Mouse (Mus musculus): ENCODE data around the gene Foxd1.
A peak's percentile ranks its signal among the peaks of the same experiment; 100 is the strongest.

Gene Foxd1

GRCm38 (mm10) chr13:98354090-98354801 lies at the start of gene Foxd1:
TSS of gene Foxd1 (plus strand) at chr13:98354242.
- DNase-seq (ENCODE audit: low spot score): no peak

GRCm38 (mm10) chr13:98305257-98305656 lies 48.8 kb upstream of the Foxd1 start:
- no peak for DNase-seq (ENCODE audit: low spot score)

GRCm38 (mm10) chr13:98306393-98306792 lies 47.6 kb upstream of the Foxd1 start:
- no peak for DNase-seq (ENCODE audit: low spot score)

GRCm38 (mm10) chr13:98306852-98307475 lies 47.1 kb upstream of the Foxd1 start:
- no peak for DNase-seq (ENCODE audit: low spot score)

- no peak for DNase-seq (ENCODE audit: low spot score)
Observed at GRCm38 (mm10) chr13:98308004-98308403, 46.0 kb upstream of the Foxd1 start.

GRCm38 (mm10) chr13:98308724-98309123 lies 45.3 kb upstream of the Foxd1 start:
- no peak for DNase-seq (ENCODE audit: low spot score)

GRCm38 (mm10) chr13:98311597-98311996 lies 42.4 kb upstream of the Foxd1 start:
- DNase-seq (ENCODE audit: low spot score): no peak

- DNase-seq (ENCODE audit: low spot score): no peak
Observed at GRCm38 (mm10) chr13:98313631-98314030, 40.4 kb upstream of the Foxd1 start.

GRCm38 (mm10) chr13:98315124-98315523 lies 38.9 kb upstream of the Foxd1 start:
- DNase-seq (ENCODE audit: low spot score): no peak

GRCm38 (mm10) chr13:98316140-98316479 lies 37.9 kb upstream of the Foxd1 start:
- DNase-seq (ENCODE audit: low spot score): no peak

GRCm38 (mm10) chr13:98316480-98317245 lies 37.4 kb upstream of the Foxd1 start, which contains the start of gene Btf3:
TSS of gene Btf3 (minus strand) at chr13:98317006.
- peak; percentile 91 for DNase-seq (ENCODE audit: low spot score)

- no peak for DNase-seq (ENCODE audit: low spot score)
Observed at GRCm38 (mm10) chr13:98317246-98317677, 36.8 kb upstream of the Foxd1 start.

- no peak for DNase-seq (ENCODE audit: low spot score)
Observed at GRCm38 (mm10) chr13:98317911-98318310, 36.1 kb upstream of the Foxd1 start.

- DNase-seq (ENCODE audit: low spot score): no peak
Observed at GRCm38 (mm10) chr13:98325034-98325433, 29.0 kb upstream of the Foxd1 start.

GRCm38 (mm10) chr13:98332106-98332505 lies 21.9 kb upstream of the Foxd1 start:
- DNase-seq (ENCODE audit: low spot score): no peak

- DNase-seq (ENCODE audit: low spot score): no peak
Observed at GRCm38 (mm10) chr13:98336205-98336604, 17.8 kb upstream of the Foxd1 start.

GRCm38 (mm10) chr13:98340506-98340905 lies 13.5 kb upstream of the Foxd1 start:
- DNase-seq (ENCODE audit: low spot score): no peak

GRCm38 (mm10) chr13:98349491-98349890 lies 4.6 kb upstream of the Foxd1 start:
- DNase-seq (ENCODE audit: low spot score): no peak

GRCm38 (mm10) chr13:98351527-98351926 lies 2.5 kb upstream of the Foxd1 start:
- DNase-seq (ENCODE audit: low spot score): no peak

GRCm38 (mm10) chr13:98352381-98352975 lies 1.6 kb upstream of the Foxd1 start:
- no peak for DNase-seq (ENCODE audit: low spot score)

GRCm38 (mm10) chr13:98353709-98354089 lies 343 bp upstream of the Foxd1 start:
- no peak for DNase-seq (ENCODE audit: low spot score)

GRCm38 (mm10) chr13:98354871-98355558 lies 973 bp downstream of the Foxd1 start:
- no peak for DNase-seq (ENCODE audit: low spot score)

Data from c-Kit-positive CD71-positive TER-119-positive erythroid progenitor cells, embryonic 14.5 days (primary cell).